ENCODE assay signal across 8 mouse cellular contexts in genomic region chr4:132883561-132884063, GRCm38 (mm10). TPM values are rescaled to one million over a fixed set of nuclear protein-coding genes. Genes with fewer than 3 reads are reported as not detected.
DNase-seq lines count a peak whose midpoint lies in the region; ATAC-seq and TF ChIP-seq lines count a peak whose summit lies in the region.

No protein-coding gene starts in this region.

- peak overlapping the region; percentile 89 for H3K4me3 ChIP-seq in liver, adult 2 months (ENCODE audit: insufficient read depth, low read depth, low read length)
- H3K4me3 ChIP-seq in liver, embryonic 14.5 days (ENCODE audit: insufficient read depth in 1 of 2, low read depth in 2 of 2, low read length in 2 of 2): peak overlapping the region; percentile 77 to 93

- no peak for TF ChIP-seq EP300 in liver, embryonic 14.5 days (IDR thresholded peaks at IDR 0.05; ENCODE audit: low read depth)

- H3K27me3 ChIP-seq in liver, adult 2 months (ENCODE audit: control insufficient read depth, insufficient read depth, low read length): no peaks in the 10 kb centered on the region
- H3K27me3 ChIP-seq in liver, embryonic 14.5 days (ENCODE audit: control insufficient read depth, insufficient read depth, low read length): no peaks in the 10 kb centered on the region

- WGBS in liver, adult 2 months: under 1% methylated on average over 21 of the region's 21 CpGs
- under 1% methylated on average over 21 of the region's 21 CpGs for WGBS in liver, embryonic 14.5 days (ENCODE audit: insufficient replicate concordance)

- H3K79me2 ChIP-seq in liver, adult 2 months (ENCODE audit: control insufficient read depth, insufficient read depth, low read length): peaks cover 19% of the 10 kb centered on the region; the same call in 1 of the 2 replicates

- TF ChIP-seq CTCF in liver, adult 2 months (IDR thresholded peaks at IDR 0.05; ENCODE audit: low read depth, low read length): no peak
- no peak for TF ChIP-seq CTCF in liver, embryonic 14.5 days (IDR thresholded peaks at IDR 0.05; ENCODE audit: low read depth)

- H3K27ac ChIP-seq in liver, adult 2 months (replicated peaks; ENCODE audit: insufficient read depth, low read depth, low read length): peak overlapping the region; percentile 62
- H3K27ac ChIP-seq in liver, embryonic 14.5 days: peak overlapping the region; percentile 76

- no peak for TF ChIP-seq POLR2A in liver, adult 2 months (IDR thresholded peaks at IDR 0.05; ENCODE audit: extremely low read depth, insufficient read depth, low read length)

- peak overlapping the region; percentile 95 for H3K4me2 ChIP-seq in liver, embryonic 14.5 days (ENCODE audit: low read depth)

- DNase-seq in liver, adult 2 months (ENCODE audit: extremely low read depth, low read depth, low spot score): peak; percentile 24
- DNase-seq in liver (no peak), adipocyte (ENCODE audit: low spot score) (peak; percentile 42)
- DNase-seq in forelimb bud, embryonic 11.5 days (ENCODE audit: low read depth, low spot score): peak; percentile 2
- DNase-seq in liver, embryonic 14.5 days (ENCODE audit: low read depth in 3 of 3, low spot score in 3 of 3): peak in 2 of 3 experiments; percentile 9 to 35
- DNase-seq in spleen, adult 18-20 months: no peak
- no peak for DNase-seq in frontal cortex, adult 2 months (ENCODE audit: extremely low spot score in 1 of 2, low spot score in 1 of 2)

- H3K36me3 ChIP-seq in liver, adult 2 months (ENCODE audit: control insufficient read depth, insufficient read depth, low read length): no peaks in the 10 kb centered on the region
- H3K36me3 ChIP-seq in liver, embryonic 14.5 days (replicated peaks; ENCODE audit: control insufficient read depth, insufficient read depth, low read depth): no peaks in the 10 kb centered on the region; the same call in 1 of the 2 replicates

- peaks cover 8% of the 10 kb centered on the region for H3K4me1 ChIP-seq in liver, adult 2 months (ENCODE audit: control insufficient read depth, insufficient read depth, low read length)
- peaks cover 3 to 13% of the 10 kb centered on the region in 2 experiments for H3K4me1 ChIP-seq in liver, embryonic 14.5 days (replicated peaks; ENCODE audit: control insufficient read depth in 2 of 2, insufficient read depth in 2 of 2, low read length in 1 of 2)

- ATAC-seq in liver, embryonic 14.5 days (ENCODE audit: insufficient read depth): no peak
- ATAC-seq in neutrophil, adult 5-6 weeks (ENCODE audit: extremely low read depth, insufficient number of reproducible peaks, low FRiP score, poor library complexity, severe bottlenecking): peak; percentile 60

- peak overlapping the region; percentile 85 for H3K9ac ChIP-seq in liver, adult 2 months (ENCODE audit: low read depth, low read length)
- H3K9ac ChIP-seq in liver, embryonic 14.5 days (replicated peaks): peak overlapping the region; percentile 94

- H3K9me3 ChIP-seq in liver, embryonic 14.5 days (ENCODE audit: control insufficient read depth, low read length): no peaks in the 10 kb centered on the region

RNA-seq across cellular contexts. Expression of gene Stx12, which starts 0.7 kb away (rescaled TPM):
- 13.6 and 15.2 TPM in 2 replicates for total RNA-seq in liver, adult 2 months (2014; rRNA removed)
- 5.7 and 6.9 TPM in 2 replicates for polyA plus RNA-seq in liver, adult 2 months (2012; rRNA removed)
- polyA plus RNA-seq in liver, embryonic 14.5 days (2012; rRNA removed): 10.0 and 12.9 TPM in 2 replicates
- polyA plus RNA-seq in liver, embryonic 14.5 days (2014; fragmentation: Nextera tagmentation; extraction: Ambion mirVana): 16.7 and 16.9 TPM in 2 replicates
- total RNA-seq in neutrophil, adult 5-6 weeks (2017): 33.6 and 34.8 TPM in 2 replicates
- polyA plus RNA-seq in frontal cortex, adult 2 months (2012; rRNA removed): 101 and 110 TPM in 2 replicates

RNA-seq across cellular contexts. Expression of gene Fam76a, which starts 38.7 kb away (rescaled TPM):
- total RNA-seq in liver, adult 2 months (2014; rRNA removed): 11.3 and 11.6 TPM in 2 replicates
- polyA plus RNA-seq in liver, adult 2 months (2012; rRNA removed): 4.9 and 5.8 TPM in 2 replicates
- polyA plus RNA-seq in liver, embryonic 14.5 days (2012; rRNA removed): 4.4 and 7.4 TPM in 2 replicates
- polyA plus RNA-seq in liver, embryonic 14.5 days (2014; fragmentation: Nextera tagmentation; extraction: Ambion mirVana): 24.8 and 26.5 TPM in 2 replicates
- total RNA-seq in neutrophil, adult 5-6 weeks (2017): 31.1 and 35.4 TPM in 2 replicates
- 33.3 and 38.7 TPM in 2 replicates for polyA plus RNA-seq in frontal cortex, adult 2 months (2012; rRNA removed)

RNA-seq across cellular contexts. Expression of gene Ppp1r8, which starts 40.6 kb away (rescaled TPM):
- 9.3 and 9.8 TPM in 2 replicates for total RNA-seq in liver, adult 2 months (2014; rRNA removed)
- polyA plus RNA-seq in liver, adult 2 months (2012; rRNA removed): 9.3 and 10.9 TPM in 2 replicates
- 27.2 and 37.2 TPM in 2 replicates for polyA plus RNA-seq in liver, embryonic 14.5 days (2012; rRNA removed)
- 33.8 and 37.2 TPM in 2 replicates for polyA plus RNA-seq in liver, embryonic 14.5 days (2014; fragmentation: Nextera tagmentation; extraction: Ambion mirVana)
- total RNA-seq in neutrophil, adult 5-6 weeks (2017): 39.9 and 42.0 TPM in 2 replicates
- polyA plus RNA-seq in frontal cortex, adult 2 months (2012; rRNA removed): 59.8 and 62.1 TPM in 2 replicates

Comparison
In these comparisons a context has a peak if more than half of its experiments do, and no peak if none do; other contexts are left out.
1. DNase-seq: peak in liver, adult 2 months (single experiment), adipocyte (single experiment), forelimb bud, embryonic 11.5 days (single experiment) and liver, embryonic 14.5 days (2 of 3); none in liver (single experiment), spleen, adult 18-20 months (0 of 2) and frontal cortex, adult 2 months (0 of 2).